Mouse (Mus musculus) cerebellum, adult 2 months (tissue): ENCODE data around the gene Iars.

Experiments used
- CTCF ChIP-seq: fragments of 200-500 bp; IDR thresholded peaks from 2 replicates; pipeline ENCODE4 v1.5.1; 2011; ENCODE audit warnings: low read depth, mild to moderate bottlenecking, control low read depth, low read length, moderate library complexity, borderline replicate concordance; ENCODE audit not compliant: insufficient read depth
- POLR2A ChIP-seq: fragments of 200-500 bp; IDR thresholded peaks from 2 replicates; pipeline ENCODE4 v1.6.1; 2011; ENCODE audit warnings: low read length, control low read depth, borderline replicate concordance; ENCODE audit not compliant: insufficient read depth

DNA sequence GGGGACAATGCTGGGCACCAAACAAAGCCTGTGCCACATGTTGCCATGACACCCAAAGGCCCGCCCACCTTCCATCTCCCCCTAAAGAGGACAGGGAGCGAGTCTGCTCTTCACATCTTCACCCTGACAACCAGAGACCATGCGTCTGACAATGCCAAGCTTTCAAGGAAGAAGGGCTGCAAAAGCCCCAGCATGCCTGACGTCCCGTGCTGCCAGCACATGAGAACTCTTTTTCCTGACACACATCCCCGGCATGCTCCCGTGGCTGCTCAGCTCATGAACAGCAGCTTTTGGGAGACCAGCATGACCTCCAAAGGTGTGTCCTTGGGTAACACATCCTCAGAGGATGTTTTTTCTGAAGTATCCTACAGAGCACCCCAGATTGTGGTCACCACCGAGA lies 83.4 kb downstream of the Iars start:
- TF ChIP-seq CTCF (no peak), POLR2A (no peak)
